Mouse (Mus musculus) spleen, postnatal 10 days (tissue): ENCODE data around the gene Rln1.

Source experiments
- DNase-seq, 2 experiments: peaks; one replicate each; pipeline ENCODE4 v3.0.0; 2021 to 2022; ENCODE audit warnings: low spot score in 2 of 2

Gene Rln1

GRCm38 (mm10) chr19:29334068-29334745 is at the start of gene Rln1:
TSS of gene Rln1 (minus strand) at chr19:29334670.
- no peak for DNase-seq

DNA sequence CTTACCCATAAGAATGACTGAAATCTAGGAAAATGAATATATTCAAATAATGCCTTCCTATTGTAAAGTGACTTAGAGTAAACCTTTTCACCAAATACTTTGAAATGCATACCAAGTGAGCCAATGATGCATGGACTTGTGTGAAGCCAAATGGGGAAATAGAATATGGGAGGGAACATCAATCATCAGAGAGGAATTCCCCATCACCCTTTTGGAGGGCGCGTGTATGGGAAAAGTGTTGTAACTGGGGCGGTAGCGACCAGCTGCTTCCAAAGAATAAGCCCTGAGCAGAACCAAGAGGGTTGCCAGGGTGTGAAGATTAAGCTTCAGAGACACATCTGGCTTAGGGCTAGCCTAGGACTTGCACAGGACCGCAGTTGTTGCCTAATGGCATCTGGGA is 48.9 kb upstream of the Rln1 start:
- DNase-seq, result no peak

- DNase-seq, result no peak
Observed at GRCm38 (mm10) chr19:29379839-29380603, 45.6 kb upstream of the Rln1 start.

DNA sequence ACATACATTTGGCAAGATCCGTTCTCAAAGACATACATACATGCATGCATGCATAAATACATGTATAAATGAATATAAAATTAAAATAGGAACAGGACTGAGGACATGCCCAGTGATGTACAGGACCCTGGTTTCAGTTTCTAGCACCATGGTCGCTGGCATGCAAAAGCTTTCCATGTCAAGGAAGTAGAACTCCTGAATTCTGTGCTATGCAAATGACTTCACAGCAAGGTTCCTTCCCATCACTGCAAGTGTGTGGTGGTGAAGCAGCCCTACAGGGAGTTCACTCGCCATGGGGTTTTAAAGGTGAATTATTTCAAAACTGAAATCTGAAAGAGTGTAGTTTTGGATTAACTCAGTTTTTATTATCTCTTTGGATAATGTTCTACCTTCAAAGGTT is 41.9 kb upstream of the Rln1 start:
- DNase-seq, result no peak

GRCm38 (mm10) chr19:29374947-29375346 is 40.5 kb upstream of the Rln1 start:
- no peak for DNase-seq

GRCm38 (mm10) chr19:29373438-29373837 is 39.0 kb upstream of the Rln1 start:
- no peak for DNase-seq

DNA sequence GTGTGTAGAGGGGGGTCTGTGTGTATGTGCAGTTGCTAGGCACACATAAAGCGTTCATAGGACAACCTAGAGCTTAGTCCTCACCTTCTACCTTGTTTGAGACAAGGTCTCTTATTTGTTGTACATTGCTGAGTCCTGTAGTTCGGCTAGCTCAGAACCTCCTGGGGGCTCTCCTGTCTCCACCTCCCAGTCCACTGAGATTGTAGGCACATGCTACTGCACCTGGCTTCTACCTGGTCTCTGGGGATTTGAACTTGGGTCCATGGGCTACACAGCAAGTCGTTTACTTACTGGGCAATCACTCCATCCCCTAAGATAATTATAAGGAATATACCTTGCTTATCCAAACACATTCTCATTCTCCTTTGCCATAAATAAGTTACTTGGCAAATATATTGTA is 38.2 kb upstream of the Rln1 start:
- DNase-seq, result no peak

GRCm38 (mm10) chr19:29372138-29372537 is 37.7 kb upstream of the Rln1 start:
- DNase-seq, result no peak

DNA sequence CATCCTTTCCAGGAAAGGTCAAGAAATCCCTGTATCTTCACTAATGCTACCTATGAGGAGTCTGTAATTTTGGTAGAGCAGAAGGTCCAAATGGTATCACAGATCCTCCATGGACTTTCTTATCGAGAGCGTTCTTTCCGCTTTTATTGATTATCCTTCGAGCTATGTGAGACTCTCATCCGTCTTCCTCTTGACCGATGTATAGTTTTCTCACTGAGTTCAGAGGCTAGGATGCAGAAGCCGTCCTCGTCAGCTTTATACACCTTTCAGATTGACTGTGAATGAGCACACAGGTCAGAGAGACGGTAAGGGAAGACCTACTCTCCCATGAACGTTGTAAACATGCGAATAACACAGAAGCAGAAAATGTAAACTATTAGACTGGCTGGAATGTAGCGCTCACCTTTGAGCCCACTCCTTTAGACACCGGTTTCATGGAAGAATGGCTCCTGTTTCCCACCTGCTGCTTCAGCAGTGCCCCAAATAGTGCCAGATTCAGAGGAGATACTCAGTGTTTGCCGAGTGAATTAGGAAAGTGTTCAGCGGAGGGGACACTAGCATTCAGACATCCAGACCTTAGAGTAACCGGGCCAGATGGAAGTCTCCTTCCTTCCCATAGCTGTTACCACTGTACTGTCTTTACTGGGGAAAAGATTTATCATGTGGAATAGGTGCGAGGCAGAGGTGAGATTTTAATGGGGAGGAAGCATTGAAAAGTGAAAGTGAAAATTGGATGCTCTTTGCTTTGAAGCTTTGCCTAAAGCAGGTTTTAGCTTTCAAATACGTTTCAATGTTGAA is 37.0 kb upstream of the Rln1 start:
- no peak for DNase-seq

GRCm38 (mm10) chr19:29370545-29371283 is 36.2 kb upstream of the Rln1 start:
- DNase-seq, result no peak

GRCm38 (mm10) chr19:29370112-29370511 is 35.6 kb upstream of the Rln1 start:
- DNase-seq, result no peak

DNA sequence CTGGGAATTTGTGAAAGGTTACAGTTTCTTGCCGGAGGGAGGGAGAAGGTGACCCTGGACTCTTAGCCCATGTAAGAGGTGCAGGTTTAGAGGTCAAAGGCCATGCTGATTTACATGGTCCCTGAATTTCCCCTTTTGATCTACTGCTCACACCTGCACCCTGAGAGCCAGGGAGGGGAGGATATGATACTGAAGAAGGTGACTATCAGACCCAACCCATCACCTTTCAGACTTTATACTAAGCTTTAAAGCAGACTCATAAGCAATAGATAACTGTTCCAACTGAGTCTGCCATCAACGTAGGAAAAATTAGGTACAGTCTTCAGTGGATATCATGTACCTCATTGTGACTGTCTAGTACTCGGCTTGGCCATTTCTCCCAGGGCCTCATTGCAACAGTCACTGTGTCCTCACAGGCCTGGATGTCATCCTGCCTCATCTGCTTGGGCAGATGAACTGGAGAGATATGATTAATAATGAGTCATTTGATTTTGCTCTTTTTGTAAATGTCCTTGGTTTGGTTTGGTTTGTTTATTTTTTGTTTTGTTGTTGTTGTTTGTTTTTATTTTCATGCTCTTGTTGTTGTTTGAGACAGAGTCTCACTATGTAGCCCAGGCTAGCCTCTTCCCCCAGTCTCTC is 34.3 kb upstream of the Rln1 start:
- no peak for DNase-seq

GRCm38 (mm10) chr19:29368041-29368440 is 33.6 kb upstream of the Rln1 start:
- no peak for DNase-seq

DNA sequence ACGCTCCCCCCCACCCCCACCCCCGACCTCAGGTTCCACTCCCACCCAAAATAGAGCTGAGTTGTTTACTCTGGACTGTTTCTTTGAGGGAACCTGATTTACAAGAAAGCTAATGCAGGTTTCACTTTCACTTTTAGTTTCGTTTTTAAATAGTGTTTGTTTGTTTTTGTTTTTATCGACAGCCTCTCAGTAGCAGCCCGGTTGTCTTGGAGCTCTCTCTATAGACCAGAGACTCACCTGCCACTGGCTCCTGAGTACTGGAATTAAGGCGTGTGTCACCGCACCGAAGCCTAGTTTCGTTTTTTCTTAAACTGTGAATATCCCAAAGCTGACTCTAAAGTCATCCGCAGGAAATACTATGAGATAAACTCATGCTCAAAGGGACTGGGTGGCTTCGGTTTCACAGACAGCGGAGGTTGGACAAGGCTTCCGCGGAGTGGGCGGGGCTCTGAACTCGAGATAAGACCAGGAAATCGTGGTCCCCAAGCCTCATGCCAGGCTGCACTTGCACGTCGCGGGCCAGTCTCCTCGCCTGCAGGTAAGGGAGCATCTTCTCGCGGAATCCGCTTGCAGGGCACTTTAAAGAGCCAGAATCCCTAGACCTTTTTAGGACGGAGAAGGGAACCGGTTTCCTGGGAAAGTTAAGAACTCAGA is 32.6 kb upstream of the Rln1 start, which contains the start of the genes Plgrkt and Cd274:
TSS of gene Plgrkt (minus strand) at position 422 of the 654 bp plus-strand sequence.
TSS of gene Cd274 (plus strand) at position 487 of the 654 bp plus-strand sequence.
- DNase-seq, result peak; percentile 75 to 92

DNA sequence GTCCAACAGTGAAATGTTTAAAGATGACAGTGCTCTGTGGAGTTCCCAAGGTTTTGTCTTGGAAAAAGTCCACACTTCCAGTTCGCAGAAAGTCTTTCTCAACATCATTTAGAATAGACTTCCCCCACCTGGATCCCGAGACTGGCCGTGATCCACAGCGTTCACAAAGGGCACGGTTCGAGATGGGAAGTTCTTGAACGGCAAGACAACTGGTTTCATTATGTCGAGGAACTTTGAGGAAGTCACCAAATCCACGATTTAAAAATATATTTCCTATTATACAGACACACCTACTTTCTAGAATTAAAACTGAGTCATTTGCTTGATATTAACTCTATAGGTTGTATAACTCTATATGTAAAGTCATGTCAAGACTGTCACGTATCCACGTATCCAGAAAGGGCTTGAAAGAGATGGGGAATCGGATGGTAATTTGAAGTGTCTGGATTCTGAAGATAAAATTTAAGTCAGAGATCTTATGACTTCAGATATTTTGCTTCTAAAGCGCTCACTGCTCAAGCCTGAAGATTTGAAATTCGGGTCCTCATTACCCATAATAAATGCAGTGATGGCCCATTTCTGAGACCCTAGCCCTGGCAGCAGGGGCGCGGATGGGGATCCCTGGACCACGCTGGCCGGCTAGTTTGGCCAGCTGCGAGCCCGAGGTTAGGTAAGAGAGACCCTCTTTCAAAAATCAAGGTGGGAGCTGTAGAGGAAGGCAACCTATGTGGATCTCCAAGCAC is 31.9 kb upstream of the Rln1 start:
- no peak for DNase-seq

DNA sequence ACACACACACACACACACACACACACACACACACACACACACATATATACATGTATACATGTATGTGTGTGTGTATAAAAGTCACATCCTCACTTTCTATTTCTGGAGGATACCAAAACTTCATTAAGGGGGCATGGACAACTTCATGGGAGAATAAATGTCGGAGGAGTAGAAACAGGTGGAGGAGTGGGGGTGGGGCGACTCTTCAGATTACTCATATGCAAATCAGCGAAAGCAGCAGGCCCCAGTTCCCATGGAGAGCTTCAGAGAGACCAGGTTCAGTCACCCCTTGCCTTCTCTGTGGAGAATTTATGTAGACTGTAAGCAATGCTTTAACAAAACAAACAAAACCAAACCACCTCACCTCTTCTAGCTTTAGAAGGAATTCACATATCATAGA is 30.6 kb upstream of the Rln1 start:
- DNase-seq, result peak in 1 of 2 experiments; percentile 71

- DNase-seq, result peak in 1 of 2 experiments; percentile 28
Observed at GRCm38 (mm10) chr19:29364076-29364475, 29.6 kb upstream of the Rln1 start.

- no peak for DNase-seq
Observed at GRCm38 (mm10) chr19:29363557-29363956, 29.1 kb upstream of the Rln1 start.

- no peak for DNase-seq
Observed at GRCm38 (mm10) chr19:29362173-29362930, 27.9 kb upstream of the Rln1 start.
